Comparison of ENCODE assay signal across 16 mouse cellular contexts in genomic region chr12:46992343-46992742, GRCm38 (mm10).
A peak's percentile ranks its signal among the peaks of the same experiment; 100 is the strongest.
DNase-seq lines count a peak whose midpoint lies in the region; ATAC-seq lines count a peak whose summit lies in the region.
"Had no signal": no experiment of that assay in that cellular context is flagged by ENCODE, and none has a peak within 500 bp of the region (broad histone marks: within the 10 kb centered on the region; RNA-seq: fewer than 3 reads in every experiment).

No protein-coding gene starts in this region.

- peak; percentile 91 for DNase-seq in embryonic facial prominence, embryonic 14.5 days (ENCODE audit: low spot score)
- no peak for DNase-seq in embryonic facial prominence, embryonic 10.5 days (ENCODE audit: low spot score)
- peak; percentile 3 for DNase-seq in midbrain, embryonic 14.5 days
- no peak for DNase-seq in midbrain, embryonic 11.5 days (ENCODE audit: low spot score, missing footprints)
- peak; percentile 85 for DNase-seq in gastrocnemius, adult 18-20 months (ENCODE audit: low spot score)
- peak; percentile 33 for DNase-seq in heart, postnatal 25 days (ENCODE audit: low spot score)
- no peak for DNase-seq in left cerebral cortex, postnatal 25 days (ENCODE audit: low spot score in 2 of 2)
- no peak for DNase-seq in thymus, postnatal 25 days
- DNase-seq: B cell, adult 2 months; cerebellum, adult 18-20 months; forebrain, postnatal 0 days; kidney, adult 18-20 months; retina, postnatal 1 day; thymus, postnatal 36 days had no signal

- no peak overlapping the region for H3K27ac ChIP-seq in embryonic facial prominence, embryonic 14.5 days (replicated peaks; ENCODE audit: low read depth, low read length)
- H3K27ac ChIP-seq in embryonic facial prominence, embryonic 10.5 days (replicated peaks) = no peak overlapping the region
- H3K27ac ChIP-seq in midbrain, embryonic 14.5 days (replicated peaks; ENCODE audit: low read depth, low read length) = no peak overlapping the region
- no peak overlapping the region for H3K27ac ChIP-seq in midbrain, embryonic 11.5 days (ENCODE audit: low read depth, low read length)
- H3K27ac ChIP-seq: embryonic facial prominence, embryonic 15.5 days; lung, embryonic 15.5 days had no signal

- intact Hi-C loops in heart, postnatal 25 days (cut with DNase I) = no loop called here
- intact Hi-C loops in left cerebral cortex, postnatal 25 days (cut with DNase I) = no loop called here

- no peaks in the 10 kb centered on the region for H3K27me3 ChIP-seq in embryonic facial prominence, embryonic 14.5 days (replicated peaks; ENCODE audit: control insufficient read depth, insufficient read depth, low read length)
- H3K27me3 ChIP-seq in embryonic facial prominence, embryonic 10.5 days (replicated peaks; ENCODE audit: low read depth, poor library complexity, severe bottlenecking) = no peaks in the 10 kb centered on the region
- H3K27me3 ChIP-seq in midbrain, embryonic 14.5 days (ENCODE audit: control insufficient read depth, insufficient read depth, low read length) = no peaks in the 10 kb centered on the region
- no peaks in the 10 kb centered on the region for H3K27me3 ChIP-seq in midbrain, embryonic 11.5 days (ENCODE audit: control insufficient read depth, insufficient read depth, low read length)
- H3K27me3 ChIP-seq: embryonic facial prominence, embryonic 15.5 days; lung, embryonic 15.5 days had no signal

- H3K9me3 ChIP-seq in embryonic facial prominence, embryonic 14.5 days (ENCODE audit: control insufficient read depth, low read length) = no peaks in the 10 kb centered on the region
- H3K9me3 ChIP-seq in embryonic facial prominence, embryonic 10.5 days = no peaks in the 10 kb centered on the region
- no peaks in the 10 kb centered on the region for H3K9me3 ChIP-seq in midbrain, embryonic 14.5 days (ENCODE audit: control insufficient read depth, low read length)
- no peaks in the 10 kb centered on the region for H3K9me3 ChIP-seq in midbrain, embryonic 11.5 days (ENCODE audit: control insufficient read depth, low read length)
- H3K9me3 ChIP-seq: embryonic facial prominence, embryonic 15.5 days; lung, embryonic 15.5 days had no signal

- H3K4me1 ChIP-seq in embryonic facial prominence, embryonic 14.5 days (ENCODE audit: control insufficient read depth, insufficient read depth, low read length) = no peaks in the 10 kb centered on the region
- no peaks in the 10 kb centered on the region for H3K4me1 ChIP-seq in embryonic facial prominence, embryonic 10.5 days
- H3K4me1 ChIP-seq in midbrain, embryonic 14.5 days (ENCODE audit: control insufficient read depth, insufficient read depth, low read length) = no peaks in the 10 kb centered on the region
- no peaks in the 10 kb centered on the region for H3K4me1 ChIP-seq in midbrain, embryonic 11.5 days (ENCODE audit: control insufficient read depth, insufficient read depth, low read length)
- H3K4me1 ChIP-seq: embryonic facial prominence, embryonic 15.5 days; lung, embryonic 15.5 days had no signal

- no peak overlapping the region for H3K4me2 ChIP-seq in embryonic facial prominence, embryonic 14.5 days (ENCODE audit: low read depth, low read length)
- H3K4me2 ChIP-seq in midbrain, embryonic 14.5 days (ENCODE audit: low read length) = no peak overlapping the region
- H3K4me2 ChIP-seq in midbrain, embryonic 11.5 days = no peak overlapping the region
- H3K4me2 ChIP-seq: embryonic facial prominence, embryonic 15.5 days; lung, embryonic 15.5 days had no signal

- no peak overlapping the region for H3K4me3 ChIP-seq in embryonic facial prominence, embryonic 14.5 days (ENCODE audit: low read depth, low read length)
- H3K4me3 ChIP-seq in embryonic facial prominence, embryonic 10.5 days = no peak overlapping the region
- H3K4me3 ChIP-seq in midbrain, embryonic 14.5 days (replicated peaks; ENCODE audit: low read depth, low read length) = no peak overlapping the region
- no peak overlapping the region for H3K4me3 ChIP-seq in midbrain, embryonic 11.5 days (ENCODE audit: low read depth, low read length)
- H3K4me3 ChIP-seq: embryonic facial prominence, embryonic 15.5 days; lung, embryonic 15.5 days had no signal

- 76% methylated on average over 1 of the region's 1 CpGs for WGBS in embryonic facial prominence, embryonic 14.5 days
- whole genome bisulfite sequencing in embryonic facial prominence, embryonic 10.5 days = 86% methylated on average over 1 of the region's 1 CpGs
- WGBS in midbrain, embryonic 14.5 days = 93% methylated on average over 1 of the region's 1 CpGs
- 90% methylated on average over 1 of the region's 1 CpGs for WGBS in midbrain, embryonic 11.5 days

- H3K9ac ChIP-seq in embryonic facial prominence, embryonic 14.5 days (ENCODE audit: low read depth, low read length) = no peak overlapping the region
- H3K9ac ChIP-seq in midbrain, embryonic 14.5 days (replicated peaks; ENCODE audit: low read length) = no peak overlapping the region
- H3K9ac ChIP-seq in midbrain, embryonic 11.5 days (ENCODE audit: low read length) = no peak overlapping the region
- H3K9ac ChIP-seq: embryonic facial prominence, embryonic 15.5 days; forebrain, postnatal 0 days; lung, embryonic 15.5 days had no signal

- no peaks in the 10 kb centered on the region for H3K36me3 ChIP-seq in embryonic facial prominence, embryonic 14.5 days (ENCODE audit: control insufficient read depth, insufficient read depth, low read length)
- no peaks in the 10 kb centered on the region for H3K36me3 ChIP-seq in embryonic facial prominence, embryonic 10.5 days (replicated peaks)
- no peaks in the 10 kb centered on the region for H3K36me3 ChIP-seq in midbrain, embryonic 14.5 days (ENCODE audit: control insufficient read depth, insufficient read depth, low read length)
- H3K36me3 ChIP-seq in midbrain, embryonic 11.5 days (ENCODE audit: control insufficient read depth, insufficient read depth, low read length) = no peaks in the 10 kb centered on the region
- H3K36me3 ChIP-seq: embryonic facial prominence, embryonic 15.5 days; lung, embryonic 15.5 days had no signal

- ATAC-seq in embryonic facial prominence, embryonic 14.5 days (ENCODE audit: low read depth) = peak; percentile 50; the same call in 1 of the 2 replicates
- no peak for ATAC-seq in midbrain, embryonic 14.5 days (ENCODE audit: low FRiP score, low TSS enrichment)
- no peak for ATAC-seq in midbrain, embryonic 11.5 days (ENCODE audit: low FRiP score)
- ATAC-seq: forebrain, postnatal 0 days had no signal

Comparison
In these comparisons a context has a peak if more than half of its experiments do, and no peak if none do; other contexts are left out.
1. DNase-seq: peak in embryonic facial prominence, embryonic 14.5 days (single experiment), midbrain, embryonic 14.5 days (single experiment), gastrocnemius, adult 18-20 months (single experiment) and heart, postnatal 25 days (single experiment); none in embryonic facial prominence, embryonic 10.5 days (single experiment), midbrain, embryonic 11.5 days (single experiment), left cerebral cortex, postnatal 25 days (0 of 2) and thymus, postnatal 25 days (single experiment).